Mouse (Mus musculus) thymus, adult 2 months (tissue): ENCODE data around the gene Pigk.

Experiments
- CTCF ChIP-seq: fragments of 200-500 bp; IDR thresholded peaks from 2 replicates; pipeline ENCODE4 v1.5.1; 2012; ENCODE audit warnings: mild to moderate bottlenecking, control low read depth, low read length, moderate library complexity, borderline replicate concordance; ENCODE audit not compliant: control insufficient read depth, poor library complexity, insufficient read depth; ENCODE audit errors: extremely low read depth
- POLR2A ChIP-seq: fragments of 200-500 bp; IDR thresholded peaks from 2 replicates; pipeline ENCODE4 v1.6.1; 2012; ENCODE audit warnings: mild to moderate bottlenecking, low read length, control low read depth, moderate library complexity; ENCODE audit not compliant: control insufficient read depth, poor library complexity, insufficient read depth; ENCODE audit errors: extremely low read depth

GRCm38 (mm10) chr3:152907683-152908082, 193.8 kb downstream of the Pigk start:
- TF ChIP-seq CTCF (no peak), POLR2A (no peak)
